Mouse (Mus musculus): ENCODE data around the gene Gm20431. TPM values are rescaled to one million over a fixed set of nuclear protein-coding genes. Genes with fewer than 3 reads are reported as not detected.

The Gm20431 gene
- total RNA-seq, 1 experiment, result 21.9 TPM

GRCm38 (mm10) chr2:167680657-167681056 lies 19.4 kb upstream of the Gm20431 start:
- Histone ChIP-seq H3K9me3 (ENCODE audit: control insufficient read depth, insufficient read depth, low read depth, low read length) (no peaks in the 10 kb centered on the region), H3K27ac (ENCODE audit: insufficient read depth, low read depth, low read length, poor library complexity, severe bottlenecking) (no peak overlapping the region), H3K4me3 (ENCODE audit: insufficient read depth in 1 of 2, low read depth in 1 of 2, low read length in 2 of 2, poor library complexity in 1 of 2, severe bottlenecking in 1 of 2) (no peak overlapping the region), H3K4me1 (ENCODE audit: control insufficient read depth in 2 of 2, insufficient read depth in 2 of 2, low read length in 2 of 2, poor library complexity in 1 of 2) (peaks cover 0 to 2% of the 10 kb centered on the region in 2 experiments; a peak in 1 of 4 replicates), H3K9ac (ENCODE audit: insufficient read depth, low read depth, low read length, poor library complexity, severe bottlenecking) (no peak overlapping the region), H3K36me3 (ENCODE audit: control insufficient read depth, insufficient read depth, low read length, poor library complexity, severe bottlenecking) (no peaks in the 10 kb centered on the region)
- in situ Hi-C loops (cut with MboI; ENCODE audit: low sequenced_read_pairs in 2 of 2, unreplicated experiment in 2 of 2), result no loop called here
- TF ChIP-seq HCFC1 (IDR thresholded peaks at IDR 0.05; ENCODE audit: borderline replicate concordance, insufficient read depth, low read length), result no peak
- 0 out of 2 replicates have a peak, but pooled peaks have one; percentile 57 for TF ChIP-seq ZNF384 (IDR thresholded peaks at IDR 0.05; ENCODE audit: low read depth, low read length)
- DNase-seq (ENCODE audit: low read depth, low spot score), result no peak

- Histone ChIP-seq H3K9ac (ENCODE audit: insufficient read depth, low read depth, low read length, poor library complexity, severe bottlenecking) (no peak overlapping the region), H3K4me1 (ENCODE audit: control insufficient read depth in 2 of 2, insufficient read depth in 2 of 2, low read length in 2 of 2, poor library complexity in 1 of 2) (peaks cover 1 to 2% of the 10 kb centered on the region in 2 experiments; a peak in 2 of 4 replicates), H3K4me3 (ENCODE audit: insufficient read depth in 1 of 2, low read depth in 1 of 2, low read length in 2 of 2, poor library complexity in 1 of 2, severe bottlenecking in 1 of 2) (no peak overlapping the region), H3K9me3 (ENCODE audit: control insufficient read depth, insufficient read depth, low read depth, low read length) (no peaks in the 10 kb centered on the region), H3K27ac (ENCODE audit: insufficient read depth, low read depth, low read length, poor library complexity, severe bottlenecking) (no peak overlapping the region), H3K36me3 (ENCODE audit: control insufficient read depth, insufficient read depth, low read length, poor library complexity, severe bottlenecking) (no peaks in the 10 kb centered on the region)
- in situ Hi-C loops (cut with MboI; ENCODE audit: low sequenced_read_pairs in 2 of 2, unreplicated experiment in 2 of 2), result loop anchor here in 1 of 2 experiments (10.0 kb wide), 1 partner anchor 145 kb away; the partner anchor contains the start of gene Snai1
- no peak for DNase-seq (ENCODE audit: low read depth, low spot score)
- TF ChIP-seq CHD2 (IDR thresholded peaks at IDR 0.05; ENCODE audit: low read depth, low read length), result no peak
- no peak for TF ChIP-seq HCFC1 (IDR thresholded peaks at IDR 0.05; ENCODE audit: borderline replicate concordance, insufficient read depth, low read length)
- TF ChIP-seq ZNF384 (IDR thresholded peaks at IDR 0.05; ENCODE audit: low read depth, low read length), result 0 out of 2 replicates have a peak, but pooled peaks have one; percentile 7
- TF ChIP-seq ZC3H11A (IDR thresholded peaks at IDR 0.05; ENCODE audit: borderline replicate concordance, low read depth, low read length), result no peak
Measured at GRCm38 (mm10) chr2:167679902-167680430, 18.7 kb upstream of the Gm20431 start.

GRCm38 (mm10) chr2:167678600-167678999 lies 17.3 kb upstream of the Gm20431 start:
- H3K27ac ChIP-seq (ENCODE audit: insufficient read depth, low read depth, low read length, poor library complexity, severe bottlenecking), result no peak overlapping the region
- peaks cover 2% of the 10 kb centered on the region in 2 experiments; a peak in 2 of 4 replicates for H3K4me1 ChIP-seq (ENCODE audit: control insufficient read depth in 2 of 2, insufficient read depth in 2 of 2, low read length in 2 of 2, poor library complexity in 1 of 2)
- no peak for DNase-seq (ENCODE audit: low read depth, low spot score)
- no peak overlapping the region for H3K9ac ChIP-seq (ENCODE audit: insufficient read depth, low read depth, low read length, poor library complexity, severe bottlenecking)
- TF ChIP-seq ZNF384 (IDR thresholded peaks at IDR 0.05; ENCODE audit: low read depth, low read length) (peak; percentile 73), HCFC1 (IDR thresholded peaks at IDR 0.05; ENCODE audit: borderline replicate concordance, insufficient read depth, low read length) (no peak), ZC3H11A (IDR thresholded peaks at IDR 0.05; ENCODE audit: borderline replicate concordance, low read depth, low read length) (no peak)
- in situ Hi-C loops (cut with MboI; ENCODE audit: low sequenced_read_pairs in 2 of 2, unreplicated experiment in 2 of 2), result loop anchor here in 1 of 2 experiments (10.0 kb wide), 1 partner anchor 144 kb away; the partner anchor contains the start of gene Snai1
- H3K9me3 ChIP-seq (ENCODE audit: control insufficient read depth, insufficient read depth, low read depth, low read length), result no peaks in the 10 kb centered on the region
- H3K36me3 ChIP-seq (ENCODE audit: control insufficient read depth, insufficient read depth, low read length, poor library complexity, severe bottlenecking), result no peaks in the 10 kb centered on the region
- H3K4me3 ChIP-seq (ENCODE audit: insufficient read depth in 1 of 2, low read depth in 1 of 2, low read length in 2 of 2, poor library complexity in 1 of 2, severe bottlenecking in 1 of 2), result no peak overlapping the region

GRCm38 (mm10) chr2:167675120-167675909 lies 14.0 kb upstream of the Gm20431 start:
- H3K27ac ChIP-seq (ENCODE audit: insufficient read depth, low read depth, low read length, poor library complexity, severe bottlenecking), result no peak overlapping the region
- TF ChIP-seq HCFC1 (IDR thresholded peaks at IDR 0.05; ENCODE audit: borderline replicate concordance, insufficient read depth, low read length) (no peak), CHD2 (IDR thresholded peaks at IDR 0.05; ENCODE audit: low read depth, low read length) (no peak), ZNF384 (IDR thresholded peaks at IDR 0.05; ENCODE audit: low read depth, low read length) (no peak), ZC3H11A (IDR thresholded peaks at IDR 0.05; ENCODE audit: borderline replicate concordance, low read depth, low read length) (0 out of 2 replicates have a peak, but pooled peaks have one; percentile 11)
- H3K36me3 ChIP-seq (ENCODE audit: control insufficient read depth, insufficient read depth, low read length, poor library complexity, severe bottlenecking), result no peaks in the 10 kb centered on the region
- H3K9ac ChIP-seq (ENCODE audit: insufficient read depth, low read depth, low read length, poor library complexity, severe bottlenecking), result no peak overlapping the region
- no peak overlapping the region for H3K4me3 ChIP-seq (ENCODE audit: insufficient read depth in 1 of 2, low read depth in 1 of 2, low read length in 2 of 2, poor library complexity in 1 of 2, severe bottlenecking in 1 of 2)
- in situ Hi-C loops (cut with MboI; ENCODE audit: low sequenced_read_pairs in 2 of 2, unreplicated experiment in 2 of 2), result loop anchor here in 1 of 2 experiments (10.0 kb wide), 1 partner anchor 141 kb away; the partner anchor contains the start of gene Snai1
- peaks cover 2 to 17% of the 10 kb centered on the region in 2 experiments; a peak in 3 of 4 replicates for H3K4me1 ChIP-seq (ENCODE audit: control insufficient read depth in 2 of 2, insufficient read depth in 2 of 2, low read length in 2 of 2, poor library complexity in 1 of 2)
- H3K9me3 ChIP-seq (ENCODE audit: control insufficient read depth, insufficient read depth, low read depth, low read length), result no peaks in the 10 kb centered on the region
- no peak for DNase-seq (ENCODE audit: low read depth, low spot score)

Data from ES-E14 (cell line).